17 mouse cellular contexts compared by ENCODE assay signal in genomic region chr2:102956858-102957242, GRCm38 (mm10). TPM values are rescaled to one million over a fixed set of nuclear protein-coding genes. Genes with fewer than 3 reads are reported as not detected.
DNase-seq lines count a peak whose midpoint lies in the region; ATAC-seq lines count a peak whose summit lies in the region.
"Had no signal": no experiment of that assay in that cellular context is flagged by ENCODE, and none has a peak within 500 bp of the region (broad histone marks: within the 10 kb centered on the region; RNA-seq: fewer than 3 reads in every experiment).

No protein-coding gene starts in this region.

- peak; percentile 98 for ATAC-seq in CD4-positive, CD25-positive, alpha-beta regulatory T cell, adult 4 months
- no peak for ATAC-seq in granulocyte monocyte progenitor cell, adult 5-6 weeks (replicated peaks; ENCODE audit: poor library complexity, severe bottlenecking)
- ATAC-seq: liver, embryonic 12.5 days had no signal

- peak; percentile 55 for DNase-seq in lung, postnatal 10 days
- DNase-seq in lung, adult 18-20 months: no peak
- DNase-seq in fibroblast of lung, adult 2 months (ENCODE audit: low read depth): peak; percentile 86
- peak; percentile 30 for DNase-seq in splenic B cell, adult 2 months (ENCODE audit: low read depth, low spot score)
- no peak for DNase-seq in urinary bladder, adult 18-20 months (ENCODE audit: low spot score in 2 of 2)
- DNase-seq: adrenal gland, postnatal 36 days; cerebellum, adult 8-10 months; heart, postnatal 4 days; kidney, adult 8-10 months; retina, postnatal 1 day; right cerebral cortex, postnatal 4 days; thymus, adult 2 months had no signal

- H3K36me3 ChIP-seq in splenic B cell, adult 2 months (ENCODE audit: control insufficient read depth, insufficient read depth, low read length, poor library complexity, severe bottlenecking): no peaks in the 10 kb centered on the region
- H3K36me3 ChIP-seq: embryonic facial prominence, embryonic 12.5 days; heart, embryonic 13.5 days; liver, embryonic 12.5 days had no signal

- no peaks in the 10 kb centered on the region for H3K27me3 ChIP-seq in splenic B cell, adult 2 months (ENCODE audit: control insufficient read depth, insufficient read depth, low read length, poor library complexity, severe bottlenecking)
- H3K27me3 ChIP-seq: embryonic facial prominence, embryonic 12.5 days; heart, embryonic 13.5 days; liver, embryonic 12.5 days had no signal

RNA-seq across cellular contexts. Expression of gene Cd44, which starts 55.4 kb away (rescaled TPM):
- 10 to 100 TPM; 77.5 to 92.7 TPM for polyA plus RNA-seq in CD4-positive, CD25-positive, alpha-beta regulatory T cell, adult 4 months (2017; shearing (Covaris generic))
- 119 and 145 TPM in 2 replicates for total RNA-seq in granulocyte monocyte progenitor cell, adult 5-6 weeks (2014; fragmentation: Nextera tagmentation)
- total RNA-seq in granulocyte monocyte progenitor cell, adult 5-6 weeks (2017): 130 and 135 TPM in 2 replicates

Comparison
In these comparisons a context has a peak if more than half of its experiments do, and no peak if none do; other contexts are left out.
1. DNase-seq: peak in lung, postnatal 10 days (single experiment), fibroblast of lung, adult 2 months (single experiment) and splenic B cell, adult 2 months (single experiment); none in lung, adult 18-20 months (0 of 2) and urinary bladder, adult 18-20 months (0 of 2).